Mouse (Mus musculus): ENCODE measurements around the gene Eda.

The Eda gene

DNA sequence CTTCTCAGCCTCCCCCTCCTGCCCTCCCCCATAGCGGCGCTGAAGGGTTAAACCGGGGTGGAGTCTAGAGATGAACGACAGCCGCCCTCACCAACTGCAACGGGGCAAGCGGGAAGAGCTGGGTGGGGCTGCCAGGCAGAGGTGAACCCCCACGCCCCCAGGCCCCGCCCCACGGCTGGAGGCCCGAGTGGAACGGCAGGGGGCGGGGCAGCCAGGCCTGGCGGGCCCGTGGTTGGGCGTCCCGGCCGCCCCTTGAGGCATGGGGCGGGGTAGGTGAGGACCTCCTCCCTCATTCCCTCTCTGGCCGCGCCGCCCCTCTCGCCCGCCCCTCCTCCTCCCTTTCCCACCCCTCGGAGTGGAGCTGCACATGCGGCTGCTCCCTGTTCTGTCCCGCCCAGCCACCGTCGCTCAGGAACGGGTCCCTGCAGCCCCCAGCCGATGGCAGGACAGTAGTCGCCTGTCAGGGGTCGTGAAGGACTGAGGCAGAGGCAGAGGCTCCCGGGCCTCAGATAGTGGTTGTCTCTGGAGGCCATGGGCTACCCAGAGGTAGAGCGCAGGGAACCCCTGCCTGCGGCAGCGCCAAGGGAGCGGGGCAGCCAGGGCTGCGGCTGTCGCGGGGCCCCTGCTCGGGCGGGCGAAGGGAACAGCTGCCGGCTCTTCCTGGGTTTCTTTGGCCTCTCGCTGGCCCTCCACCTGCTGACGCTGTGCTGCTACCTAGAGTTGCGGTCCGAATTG lies at the start of gene Eda:
Eda (plus strand) TSS at position 357 of the 735 bp plus-strand sequence.
- DNase-seq, result peak; percentile 83

GRCm38 (mm10) chrX:99961002-99961401 lies 14.4 kb upstream of the Eda start:
- DNase-seq, result no peak

- DNase-seq, result no peak
Measured at GRCm38 (mm10) chrX:99970111-99970510, 5.3 kb upstream of the Eda start.

DNA sequence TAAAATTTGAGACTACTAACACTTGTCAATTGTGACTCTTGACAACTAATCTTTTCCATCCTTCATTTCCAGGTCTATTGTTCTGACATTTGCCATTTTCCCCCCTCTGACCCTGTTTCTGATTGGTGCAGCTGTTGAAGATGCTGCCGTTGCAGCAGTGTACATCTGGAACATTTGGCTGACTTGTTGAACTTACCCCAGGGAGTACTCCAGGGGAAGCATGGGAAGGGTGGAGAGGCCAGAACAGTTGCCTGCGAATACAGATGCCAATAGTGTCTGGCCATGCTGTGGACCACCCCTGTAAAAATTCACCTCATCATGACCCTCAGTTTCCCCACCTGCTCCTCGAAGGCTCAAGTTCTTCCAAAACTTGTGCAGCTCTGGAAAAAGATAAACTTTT lies 1.0 kb upstream of the Eda start:
- DNase-seq, result no peak

- DNase-seq, result no peak
Measured at GRCm38 (mm10) chrX:99974803-99975202, 603 bp upstream of the Eda start.

- DNase-seq, result peak; percentile 21
Measured at GRCm38 (mm10) chrX:99975985-99976924, 849 bp downstream of the Eda start.

DNA sequence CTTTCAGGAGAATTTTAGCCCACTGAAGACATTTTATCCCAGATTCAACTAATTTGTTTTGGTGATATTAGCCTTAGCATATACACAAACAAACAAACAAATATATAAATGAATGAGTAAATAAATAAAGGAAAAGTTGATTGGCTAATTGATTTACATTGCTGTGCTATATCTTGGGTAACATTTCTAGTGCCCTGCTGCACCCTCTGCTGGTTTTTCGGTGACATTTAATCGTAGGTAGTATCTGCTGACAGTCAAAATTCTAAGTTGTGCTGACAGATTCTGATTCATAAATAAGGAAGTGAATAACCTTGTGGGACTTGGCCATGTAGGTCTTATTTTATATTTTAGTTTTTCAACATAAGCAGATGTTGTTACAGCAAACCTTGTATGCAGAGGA lies 2.9 kb downstream of the Eda start:
- DNase-seq, result no peak

GRCm38 (mm10) chrX:99993434-99993833 lies 18.0 kb downstream of the Eda start:
- DNase-seq, result no peak

DNA sequence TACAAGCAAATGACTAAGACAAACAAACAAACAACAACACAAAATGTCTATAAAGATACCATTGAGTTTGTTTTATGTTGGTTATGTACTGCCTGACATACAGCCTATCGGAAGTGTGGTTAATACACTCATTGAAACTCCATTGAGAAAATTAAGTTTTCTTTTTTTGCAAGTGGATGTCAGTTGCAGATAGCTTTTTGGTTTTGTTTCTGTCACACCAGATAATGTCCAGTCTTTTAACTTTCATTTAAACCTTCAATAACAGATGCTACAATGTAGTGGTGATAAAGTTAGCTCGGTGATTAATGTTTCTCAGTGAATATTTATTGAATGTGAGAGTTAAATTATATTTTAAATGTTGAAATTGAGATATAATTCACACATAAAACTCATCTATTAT lies 23.9 kb downstream of the Eda start:
- no peak for DNase-seq

DNA sequence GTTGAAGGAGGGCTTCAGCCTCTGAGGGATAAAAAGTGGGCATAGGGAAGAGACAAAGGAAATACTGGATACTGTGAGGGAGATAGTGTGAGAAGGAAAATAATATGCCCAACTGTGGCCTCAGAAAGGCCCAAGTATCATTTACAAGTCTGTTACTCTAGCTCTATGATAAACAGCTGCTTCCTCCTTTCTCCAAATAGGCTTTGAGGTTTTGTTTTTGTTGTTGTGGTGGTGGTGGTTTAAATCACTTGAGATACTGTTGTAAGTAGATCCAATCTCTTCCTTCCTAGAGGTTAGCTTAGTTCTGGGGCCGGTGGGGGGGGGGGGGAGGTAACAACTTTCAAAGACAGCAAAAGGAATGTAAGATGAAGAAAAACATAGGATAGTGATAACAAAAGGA lies 143.0 kb downstream of the Eda start:
- DNase-seq, result no peak

DNA sequence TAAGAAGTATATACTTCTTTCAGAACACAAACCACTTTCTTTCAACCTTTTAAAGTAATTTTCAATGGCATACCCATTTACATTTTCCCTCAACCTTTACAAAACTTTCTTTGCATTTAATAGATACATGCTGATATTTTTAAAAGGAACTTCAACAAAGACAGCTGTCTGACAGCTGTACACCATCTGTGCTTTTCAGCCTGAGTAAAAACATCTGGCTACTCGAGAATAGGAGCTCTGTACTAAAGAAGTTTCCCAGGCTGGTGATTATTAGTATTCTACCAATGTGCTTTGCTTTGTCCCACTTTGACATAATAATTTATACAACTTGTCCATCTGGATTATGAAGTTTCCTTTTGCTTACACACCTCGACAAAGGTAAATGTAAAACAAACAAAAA lies 219.9 kb downstream of the Eda start:
- DNase-seq, result peak; percentile 1

DNA sequence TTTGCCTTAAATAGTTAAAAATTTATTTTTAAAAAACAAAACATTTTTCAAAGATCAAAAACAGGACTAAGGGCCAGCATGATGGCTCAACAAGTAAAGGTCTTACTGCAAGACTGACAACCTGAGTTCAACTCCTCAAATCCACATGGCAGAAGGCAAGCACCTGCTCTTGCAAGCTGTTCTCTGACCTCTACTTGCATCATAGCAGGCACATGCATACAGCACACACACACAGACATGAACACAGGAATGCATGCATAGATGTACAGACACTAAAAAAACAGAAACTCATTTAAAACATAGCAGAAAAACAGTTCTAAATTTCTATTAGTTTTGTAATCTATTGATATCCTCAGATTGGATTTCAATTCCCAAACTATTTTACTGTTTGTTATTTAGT lies 338.2 kb downstream of the Eda start:
- DNase-seq, result no peak

DNA sequence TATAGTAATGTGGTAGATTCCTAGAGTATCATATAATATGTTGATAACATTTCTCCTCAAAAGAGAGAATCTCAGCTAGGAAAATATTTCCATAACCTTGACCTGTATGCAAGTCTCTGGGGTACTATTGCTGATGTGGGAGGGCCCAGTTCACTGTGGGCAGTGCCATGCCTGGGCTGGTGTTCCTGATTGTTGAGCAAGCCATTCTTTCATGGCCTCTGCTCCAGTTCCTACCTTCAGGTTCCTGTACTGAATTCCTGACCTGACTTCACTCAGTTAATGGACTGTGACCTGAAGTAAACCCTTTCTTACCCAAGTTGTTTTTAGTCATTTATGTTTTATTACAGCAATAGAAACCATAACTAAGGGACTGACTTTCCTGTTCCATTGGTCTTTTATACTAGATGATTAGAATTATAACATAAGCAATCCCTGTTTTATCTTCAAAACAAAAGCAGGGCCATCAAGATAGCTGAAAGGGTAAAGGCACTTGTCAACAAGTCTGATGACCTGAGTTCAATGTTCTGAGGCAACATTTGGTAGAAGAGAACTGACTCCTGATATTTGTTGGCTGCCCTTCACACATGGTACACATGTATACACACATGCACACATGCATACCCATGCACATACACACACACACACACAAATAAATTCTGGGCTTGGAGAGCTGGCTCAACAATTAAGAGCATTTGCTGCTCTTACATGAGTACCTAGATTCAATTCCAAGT lies 338.9 kb downstream of the Eda start:
- no peak for DNase-seq

DNA sequence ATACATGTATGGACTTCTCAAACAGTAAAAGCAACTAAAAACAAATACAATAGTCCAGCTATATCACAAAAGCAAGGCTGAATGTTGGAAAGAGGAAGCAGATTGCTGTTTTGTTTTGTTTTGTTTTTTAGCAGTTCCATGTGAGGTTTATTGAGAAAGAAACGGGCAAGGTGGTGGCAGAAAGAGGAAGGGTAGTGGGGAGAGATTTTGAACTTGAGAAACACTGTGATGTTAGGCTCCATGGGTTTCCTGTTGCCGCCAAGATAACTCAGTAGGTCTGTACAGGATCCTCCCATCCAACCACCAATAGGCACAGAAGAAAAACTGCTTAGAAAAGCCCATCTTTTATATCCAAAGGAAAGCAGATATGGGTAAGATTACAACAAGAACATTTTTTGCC lies 365.3 kb downstream of the Eda start:
- DNase-seq, result no peak

GRCm38 (mm10) chrX:100344433-100344832 lies 369.0 kb downstream of the Eda start:
- no peak for DNase-seq

- no peak for DNase-seq
Measured at GRCm38 (mm10) chrX:100356974-100357373, 381.6 kb downstream of the Eda start.

DNA sequence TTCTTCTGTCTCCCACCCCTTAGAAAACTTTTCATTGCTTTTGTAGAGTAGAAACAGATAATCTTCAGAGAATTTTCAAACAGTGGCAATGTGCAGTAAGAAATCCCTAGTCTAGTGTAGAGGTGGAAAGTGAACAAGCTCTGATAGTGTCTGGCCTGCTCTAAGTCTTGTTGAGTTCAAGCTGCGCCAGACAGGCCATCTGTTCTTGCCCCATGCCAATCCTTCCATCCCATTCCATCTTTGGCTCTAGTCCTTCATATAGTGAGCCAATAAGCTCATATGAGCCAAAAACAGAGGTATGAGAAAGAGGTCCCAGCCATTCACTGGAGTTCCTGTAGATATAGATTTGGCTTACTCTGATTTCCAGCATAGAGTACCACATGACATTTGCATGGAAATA lies 414.5 kb downstream of the Eda start:
- DNase-seq, result no peak

- DNase-seq, result peak; percentile 47
Measured at GRCm38 (mm10) chrX:100392304-100392703, 416.9 kb downstream of the Eda start.

- no peak for DNase-seq
Measured at GRCm38 (mm10) chrX:100394223-100394861, 418.9 kb downstream of the Eda start.

GRCm38 (mm10) chrX:100395026-100395425 lies 419.6 kb downstream of the Eda start:
- DNase-seq, result peak; percentile 3

DNA sequence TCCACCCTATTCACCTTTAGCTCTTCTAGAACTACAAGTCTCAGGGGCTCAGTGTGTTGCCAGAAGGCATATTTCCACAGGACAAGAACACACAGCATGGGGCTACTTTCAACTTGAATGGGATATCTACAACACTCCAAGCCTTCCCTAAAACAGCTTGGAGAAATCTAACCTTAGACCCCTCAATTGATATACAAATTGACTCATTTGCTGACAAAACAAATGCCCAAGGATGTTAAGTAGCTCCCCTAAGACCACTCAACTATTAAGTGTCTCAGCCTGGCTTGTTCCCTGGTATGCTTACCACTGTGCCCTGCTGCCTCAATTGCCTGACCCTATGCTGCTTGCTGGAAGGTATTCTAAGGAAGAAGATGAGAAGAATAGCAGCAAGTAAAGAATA lies 425.5 kb downstream of the Eda start:
- DNase-seq, result no peak

DNA sequence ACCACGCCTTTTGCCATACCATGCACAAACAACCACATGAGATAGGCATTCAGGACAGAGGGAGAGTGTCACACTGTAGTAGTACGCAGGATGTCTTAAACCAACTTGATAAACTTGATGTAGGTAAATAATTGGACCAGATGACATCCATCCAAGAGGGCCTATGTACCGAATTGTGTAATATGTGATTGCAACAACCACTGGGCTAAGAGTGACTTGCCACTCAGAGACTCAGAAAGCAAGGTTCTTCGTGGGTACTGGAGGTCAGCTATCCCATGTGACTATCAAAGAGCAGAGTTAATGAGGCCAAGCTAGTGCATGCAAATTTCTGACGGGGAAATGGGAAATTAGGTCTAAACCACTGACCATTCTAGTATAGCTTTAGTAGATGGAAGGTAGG lies 426.3 kb downstream of the Eda start:
- DNase-seq, result no peak

DNA sequence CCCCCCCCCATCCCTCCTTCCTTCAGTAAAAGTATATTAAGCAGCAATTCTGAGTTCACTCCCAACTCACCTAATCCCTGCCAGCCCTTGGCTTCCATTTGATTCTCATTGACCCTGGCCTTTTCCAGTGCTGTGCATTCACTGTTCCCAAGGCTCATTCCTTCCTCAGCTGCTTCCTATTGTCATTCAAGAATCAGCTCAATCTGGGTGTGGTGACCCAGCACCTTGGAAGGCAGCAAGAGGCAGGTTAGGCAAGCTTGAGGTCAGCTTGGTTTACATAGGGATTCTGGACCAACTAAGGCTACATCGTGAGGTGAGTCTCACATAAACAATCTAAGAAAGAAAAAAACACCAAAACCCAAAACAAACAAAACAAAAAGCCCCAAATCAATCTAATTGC lies 433.8 kb downstream of the Eda start:
- no peak for DNase-seq
